Mouse (Mus musculus) small intestine, adult 2 months (tissue): ENCODE data around the gene Foxn3.

Experiments used
- CTCF ChIP-seq: fragments of 200-500 bp; IDR thresholded peaks from 2 replicates; pipeline ENCODE4 v1.5.1; 2012; ENCODE audit warnings: low read depth, mild to moderate bottlenecking, control low read depth, inconsistent platforms, low read length, moderate library complexity, mixed read lengths; ENCODE audit not compliant: insufficient replicate concordance, insufficient read length; ENCODE audit errors: extremely low read depth
- POLR2A ChIP-seq: fragments of 200-500 bp; IDR thresholded peaks from 2 replicates; pipeline ENCODE4 v1.6.1; 2012; ENCODE audit warnings: low read depth, mild to moderate bottlenecking, control low read depth, inconsistent platforms, low read length, moderate library complexity

GRCm38 (mm10) chr12:99263592-99264335 is 299.6 kb downstream of the Foxn3 start:
- TF ChIP-seq POLR2A, result no peak
- no peak for TF ChIP-seq CTCF
